ENCODE assay signal across 8 mouse cellular contexts in the genomic region with DNA sequence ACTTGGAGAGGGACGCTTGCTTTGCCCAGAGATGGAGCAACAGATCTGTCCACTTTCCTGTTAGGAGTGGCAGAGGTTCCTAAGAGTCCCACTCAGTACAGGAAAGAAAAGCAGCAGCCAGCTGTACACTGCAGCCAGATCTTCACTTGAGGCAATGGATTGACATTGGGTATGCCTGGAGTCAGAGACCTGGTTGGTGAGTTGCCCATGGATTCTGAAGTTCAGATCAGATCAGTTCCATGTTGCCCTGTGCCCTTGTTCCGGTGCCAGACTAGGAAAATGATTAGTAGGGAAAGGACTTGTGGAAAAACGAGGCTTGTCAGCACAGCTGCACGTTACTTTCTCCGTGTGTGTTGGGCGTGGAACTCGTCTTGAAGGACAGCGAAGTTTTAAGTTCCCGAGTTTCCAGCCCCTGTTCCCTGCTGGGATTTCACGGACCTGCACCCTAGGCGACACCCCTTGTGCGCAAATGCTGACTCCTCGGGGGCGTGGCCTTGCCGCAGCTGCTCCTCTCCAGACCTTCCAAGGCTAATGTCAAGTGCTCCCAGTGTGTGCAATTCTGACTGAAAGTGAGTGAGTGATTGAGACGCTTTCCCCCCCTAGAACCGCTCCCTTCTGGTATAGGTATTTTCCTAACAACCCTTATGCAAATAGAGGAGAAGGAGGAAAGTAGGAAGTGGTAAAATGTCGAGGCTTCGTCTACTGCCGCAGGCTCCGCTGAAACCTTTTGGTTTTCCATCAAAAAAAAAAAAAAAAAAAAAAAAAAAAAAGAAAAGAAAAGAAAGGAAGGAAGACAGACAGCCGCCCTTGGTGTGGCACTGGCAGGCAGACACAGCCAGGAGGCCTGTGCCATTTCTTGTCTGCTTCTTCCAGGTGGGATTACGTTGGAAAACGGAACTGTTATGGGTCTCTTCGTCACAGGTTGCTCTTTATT. TPM values are rescaled to one million over a fixed set of nuclear protein-coding genes. Genes with fewer than 3 reads are reported as not detected.
A peak's percentile ranks its signal among the peaks of the same experiment; 100 is the strongest.
DNase-seq lines count a peak whose midpoint lies in the region; ATAC-seq lines count a peak whose summit lies in the region.

No protein-coding gene starts in this region.

- peaks cover 17% of the 10 kb centered on the region; the same call in 1 of the 2 replicates for H3K4me1 ChIP-seq in intestine, embryonic 14.5 days (replicated peaks; ENCODE audit: control insufficient read depth, insufficient read depth, low read length)
- H3K4me1 ChIP-seq in liver, embryonic 15.5 days (replicated peaks) = peaks cover 25% of the 10 kb centered on the region
- peaks cover 19% of the 10 kb centered on the region for H3K4me1 ChIP-seq in neural tube, embryonic 11.5 days (ENCODE audit: control insufficient read depth, insufficient read depth, low read length)

- no peaks in the 10 kb centered on the region for H3K27me3 ChIP-seq in intestine, embryonic 14.5 days (replicated peaks; ENCODE audit: control insufficient read depth, insufficient read depth, low read length)
- no peaks in the 10 kb centered on the region for H3K27me3 ChIP-seq in liver, embryonic 15.5 days
- H3K27me3 ChIP-seq in neural tube, embryonic 11.5 days (ENCODE audit: control insufficient read depth, insufficient read depth, low read length) = no peaks in the 10 kb centered on the region

- no peak overlapping the region for H3K27ac ChIP-seq in intestine, embryonic 14.5 days (ENCODE audit: low read depth)
- no peak overlapping the region for H3K27ac ChIP-seq in liver, embryonic 15.5 days (replicated peaks)
- no peak overlapping the region for H3K27ac ChIP-seq in neural tube, embryonic 11.5 days (ENCODE audit: low read depth, low read length)

- ATAC-seq in intestine, embryonic 14.5 days (replicated peaks; ENCODE audit: low FRiP score, low TSS enrichment, low read depth) = peak; percentile 70
- ATAC-seq in liver, embryonic 15.5 days (ENCODE audit: insufficient read depth) = no peak
- peak; percentile 75; the same call in 1 of the 2 replicates for ATAC-seq in neural tube, embryonic 11.5 days (ENCODE audit: insufficient read depth, low FRiP score, low TSS enrichment)
- ATAC-seq in monocyte, adult 5-6 weeks (replicated peaks; ENCODE audit: insufficient number of reproducible peaks, low FRiP score, low TSS enrichment, poor library complexity, severe bottlenecking) = no peak; the same call in 1 of the 2 replicates

- DNase-seq in NIH3T3 (ENCODE audit: low read depth) = peak; percentile 51
- DNase-seq in c-Kit-positive CD71-negative TER-119-negative erythroid progenitor cells, embryonic 14.5 days (ENCODE audit: low read depth) = peak; percentile 28
- DNase-seq in gastrocnemius, postnatal 36 days = peak; percentile 53 to 73
- DNase-seq in intestine, embryonic 14.5 days (ENCODE audit: low spot score) = peak; percentile 80
- DNase-seq in neural tube, embryonic 11.5 days (ENCODE audit: low spot score) = peak; percentile 49
- DNase-seq in cerebellum, adult 9-11 months = no peak

- peak overlapping the region; percentile 53 for H3K4me2 ChIP-seq in intestine, embryonic 14.5 days (ENCODE audit: low read length)
- H3K4me2 ChIP-seq in liver, embryonic 15.5 days = peak overlapping the region; percentile 59
- peak overlapping the region; percentile 40 for H3K4me2 ChIP-seq in neural tube, embryonic 11.5 days (ENCODE audit: low read depth)

- no peaks in the 10 kb centered on the region for H3K9me3 ChIP-seq in intestine, embryonic 14.5 days (ENCODE audit: control insufficient read depth, low read length)
- H3K9me3 ChIP-seq in liver, embryonic 15.5 days (replicated peaks) = no peaks in the 10 kb centered on the region
- no peaks in the 10 kb centered on the region for H3K9me3 ChIP-seq in neural tube, embryonic 11.5 days (ENCODE audit: control insufficient read depth, low read length)

- WGBS in intestine, embryonic 14.5 days = 11% methylated on average over 25 of the region's 25 CpGs
- 9% methylated on average over 25 of the region's 25 CpGs for WGBS in liver, embryonic 15.5 days (ENCODE audit: insufficient replicate concordance)
- 9% methylated on average over 25 of the region's 25 CpGs for WGBS in neural tube, embryonic 11.5 days

- intact Hi-C loops in gastrocnemius, postnatal 36 days (cut with DNase I) = no loop called here

- peak overlapping the region; percentile 21 for H3K4me3 ChIP-seq in intestine, embryonic 14.5 days (ENCODE audit: low read depth, low read length)
- H3K4me3 ChIP-seq in liver, embryonic 15.5 days (replicated peaks) = peak overlapping the region; percentile 26
- H3K4me3 ChIP-seq in neural tube, embryonic 11.5 days (ENCODE audit: low read depth, low read length) = 0 out of 2 replicates have a peak overlapping the region, but pooled peaks have one; percentile 6

- no peaks in the 10 kb centered on the region for H3K36me3 ChIP-seq in intestine, embryonic 14.5 days (ENCODE audit: control insufficient read depth, insufficient read depth, low read length)
- H3K36me3 ChIP-seq in liver, embryonic 15.5 days (replicated peaks) = no peaks in the 10 kb centered on the region; the same call in 1 of the 2 replicates
- no peaks in the 10 kb centered on the region for H3K36me3 ChIP-seq in neural tube, embryonic 11.5 days (ENCODE audit: control insufficient read depth, insufficient read depth, low read length)

- H3K9ac ChIP-seq in intestine, embryonic 14.5 days (ENCODE audit: low read length) = 0 out of 2 replicates have a peak overlapping the region, but pooled peaks have one; percentile 7
- no peak overlapping the region; the same call in 1 of the 2 replicates for H3K9ac ChIP-seq in liver, embryonic 15.5 days
- no peak overlapping the region for H3K9ac ChIP-seq in neural tube, embryonic 11.5 days (ENCODE audit: low read length)

RNA-seq across cellular contexts. Expression of gene Atxn7l1, which starts 28.4 kb away (rescaled TPM):
- total RNA-seq in gastrocnemius, postnatal 36 days (2021) = 10 to 100 TPM; 15.4 to 16.0 TPM
- polyA plus RNA-seq in intestine, embryonic 14.5 days (2014; fragmentation: Nextera tagmentation; extraction: Ambion mirVana) = 18.2 and 21.1 TPM in 2 replicates
- polyA plus RNA-seq in liver, embryonic 15.5 days (2015; fragmentation: Nextera tagmentation; extraction: Ambion mirVana) = 13.8 and 14.7 TPM in 2 replicates
- 21.3 and 22.2 TPM in 2 replicates for polyA plus RNA-seq in neural tube, embryonic 11.5 days (2014; fragmentation: Nextera tagmentation; extraction: Ambion mirVana)
- total RNA-seq in monocyte, adult 5-6 weeks (2017) = 46.2 to 73.7 TPM (median 53.1 TPM) in 3 replicates

Comparison
In these comparisons a context has a peak if more than half of its experiments do, and no peak if none do; other contexts are left out.
1. ATAC-seq: peak in intestine, embryonic 14.5 days (single experiment) and neural tube, embryonic 11.5 days (single experiment); none in liver, embryonic 15.5 days (single experiment) and monocyte, adult 5-6 weeks (single experiment).
2. Peak in every context shown above with its lines, with median percentiles within 50 percentile points of each other: H3K4me2 ChIP-seq and H3K4me3 ChIP-seq.